Mouse (Mus musculus): ENCODE results near the gene Ccdc85c. TPM values are rescaled to one million over a fixed set of nuclear protein-coding genes. Genes with fewer than 3 reads are reported as not detected.
A peak's percentile ranks its signal among the peaks of the same experiment; 100 is the strongest.

The Ccdc85c gene
- 4.9 and 6.1 TPM in 2 replicates for polyA plus RNA-seq (2015; fragmentation: Nextera tagmentation; extraction: Ambion mirVana)

DNA sequence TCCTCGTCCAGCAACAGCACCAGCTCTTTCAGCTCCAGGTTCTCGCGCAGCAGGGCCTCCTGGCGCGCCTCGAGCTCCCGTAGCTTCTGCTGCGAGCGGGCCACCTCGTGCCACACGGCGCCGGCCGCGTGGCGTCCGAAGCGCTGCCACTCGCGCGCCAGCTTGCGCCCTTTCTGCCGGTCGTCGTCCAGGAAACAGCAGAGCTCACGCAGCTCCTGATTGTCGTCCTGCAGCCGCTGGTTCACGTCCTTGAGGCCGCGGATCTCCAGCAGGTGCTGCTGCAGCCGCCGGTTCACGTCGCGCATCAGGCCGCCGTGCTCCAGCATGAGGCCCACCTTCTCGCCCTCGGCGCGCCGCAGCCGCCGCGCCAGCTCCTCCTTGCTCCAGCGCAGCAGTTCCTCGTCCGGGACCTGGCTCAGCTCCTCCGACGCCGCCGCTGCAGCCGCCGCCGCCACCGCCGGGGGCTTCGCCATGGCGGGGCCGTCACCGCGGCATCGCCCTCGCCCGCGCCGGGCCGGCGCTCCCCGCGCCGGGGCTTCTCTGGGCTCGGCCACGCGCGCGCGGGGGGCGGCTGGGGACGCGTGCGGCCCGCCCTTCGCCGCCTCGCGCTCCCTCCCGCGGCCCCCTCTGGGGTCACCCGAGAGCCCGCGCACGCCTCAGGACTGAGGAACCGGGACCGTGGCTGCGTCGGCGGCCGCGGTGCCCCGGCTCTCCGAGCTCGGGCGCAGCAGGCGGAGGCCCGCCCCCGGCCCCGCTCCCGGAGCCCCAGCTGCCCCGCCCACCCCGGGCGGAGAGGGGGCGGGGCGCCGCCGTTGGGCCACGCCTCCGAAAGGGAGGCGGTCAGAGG is at the start of gene Ccdc85c:
Gene Ccdc85c, minus strand, starts transcription at position 765 of the 847 bp plus-strand sequence.
- Histone ChIP-seq H3K27ac (peak within 1 kb of the TSS; percentile 77), H3K4me2 (peak within 1 kb of the TSS; percentile 83), H3K9ac (peak within 1 kb of the TSS; percentile 73), H3K4me1 (peaks cover 72% of the 10 kb centered on the region), H3K27me3 (peaks cover 11% of the 10 kb centered on the region; the same call in 1 of the 2 replicates), H3K36me3 (no peaks in the 10 kb centered on the region), H3K9me3 (no peaks in the 10 kb centered on the region), H3K4me3 (peak within 1 kb of the TSS; percentile 67)
- ATAC-seq (ENCODE audit: borderline replicate concordance, extremely low read depth, low FRiP score, low TSS enrichment), result no peak
- WGBS, result under 1% methylated on average over 94 of the region's 120 CpGs

- H3K9me3 ChIP-seq, result no peaks in the 10 kb centered on the region
- peaks cover 6% of the 10 kb centered on the region; the same call in 1 of the 2 replicates for H3K4me1 ChIP-seq
- peaks cover 53% of the 10 kb centered on the region for H3K27me3 ChIP-seq
- H3K4me3 ChIP-seq, result no peak overlapping the region
- no peak for ATAC-seq (ENCODE audit: borderline replicate concordance, extremely low read depth, low FRiP score, low TSS enrichment)
- no peak overlapping the region for H3K9ac ChIP-seq
- 24% methylated on average over 8 of the region's 8 CpGs for WGBS
- H3K27ac ChIP-seq, result no peak overlapping the region
- H3K36me3 ChIP-seq, result no peaks in the 10 kb centered on the region
- no peak overlapping the region for H3K4me2 ChIP-seq
Measured at GRCm38 (mm10) chr12:108320096-108320495, 44.9 kb upstream of the Ccdc85c start.

GRCm38 (mm10) chr12:108318499-108318898 is 43.3 kb upstream of the Ccdc85c start:
- ATAC-seq (ENCODE audit: borderline replicate concordance, extremely low read depth, low FRiP score, low TSS enrichment), result peak; percentile 28; the same call in 1 of the 2 replicates
- H3K9ac ChIP-seq, result no peak overlapping the region

DNA sequence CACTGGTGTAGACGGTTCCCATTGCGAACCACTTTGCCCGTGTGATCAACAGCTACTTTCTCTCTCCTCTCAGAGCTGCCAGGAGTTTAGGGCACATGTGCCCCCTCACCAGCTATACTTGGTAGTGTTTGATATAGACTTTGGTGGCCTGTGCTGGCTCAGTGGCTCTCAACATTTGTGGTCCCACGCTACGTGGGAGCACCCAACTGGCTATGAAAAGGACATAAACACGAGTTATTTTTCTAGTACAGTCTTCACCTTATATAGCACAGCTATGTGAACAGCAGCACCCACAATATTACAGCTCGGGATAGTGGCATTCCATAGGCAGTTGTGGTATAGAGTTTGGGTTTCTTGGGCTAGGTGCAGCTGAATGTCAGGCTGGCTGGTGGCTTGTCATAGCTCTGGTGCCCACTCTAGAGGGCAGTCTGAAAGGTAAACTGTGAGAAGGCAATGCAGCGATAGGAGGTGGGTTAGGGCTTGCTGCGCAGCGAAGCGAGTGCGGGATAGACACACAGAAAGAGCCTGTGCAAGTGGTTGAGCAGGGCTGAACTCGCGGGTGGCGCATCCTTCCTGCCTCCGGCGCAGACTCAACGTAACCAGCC is 42.7 kb upstream of the Ccdc85c start:
- whole genome bisulfite sequencing, result 23% methylated on average over 18 of the region's 18 CpGs
- Histone ChIP-seq H3K9me3 (no peaks in the 10 kb centered on the region), H3K36me3 (no peaks in the 10 kb centered on the region), H3K9ac (no peak overlapping the region), H3K4me2 (peak overlapping the region; percentile 21; the same call in 1 of the 2 replicates), H3K4me1 (peaks cover 6% of the 10 kb centered on the region; the same call in 1 of the 2 replicates), H3K27ac (no peak overlapping the region), H3K27me3 (peaks cover 53% of the 10 kb centered on the region), H3K4me3 (no peak overlapping the region; the same call in 1 of the 2 replicates)
- ATAC-seq (ENCODE audit: borderline replicate concordance, extremely low read depth, low FRiP score, low TSS enrichment), result no peak

More at GRCm38 (mm10) chr12:108318499-108318898, 43.3 kb upstream of the Ccdc85c start:
- Histone ChIP-seq H3K4me2 (peak overlapping the region; percentile 21; the same call in 1 of the 2 replicates), H3K27me3 (peaks cover 53% of the 10 kb centered on the region), H3K9me3 (no peaks in the 10 kb centered on the region), H3K4me3 (no peak overlapping the region; the same call in 1 of the 2 replicates), H3K36me3 (no peaks in the 10 kb centered on the region), H3K27ac (no peak overlapping the region), H3K4me1 (peaks cover 6% of the 10 kb centered on the region; the same call in 1 of the 2 replicates)
- WGBS, result 9% methylated on average over 37 of the region's 37 CpGs

DNA sequence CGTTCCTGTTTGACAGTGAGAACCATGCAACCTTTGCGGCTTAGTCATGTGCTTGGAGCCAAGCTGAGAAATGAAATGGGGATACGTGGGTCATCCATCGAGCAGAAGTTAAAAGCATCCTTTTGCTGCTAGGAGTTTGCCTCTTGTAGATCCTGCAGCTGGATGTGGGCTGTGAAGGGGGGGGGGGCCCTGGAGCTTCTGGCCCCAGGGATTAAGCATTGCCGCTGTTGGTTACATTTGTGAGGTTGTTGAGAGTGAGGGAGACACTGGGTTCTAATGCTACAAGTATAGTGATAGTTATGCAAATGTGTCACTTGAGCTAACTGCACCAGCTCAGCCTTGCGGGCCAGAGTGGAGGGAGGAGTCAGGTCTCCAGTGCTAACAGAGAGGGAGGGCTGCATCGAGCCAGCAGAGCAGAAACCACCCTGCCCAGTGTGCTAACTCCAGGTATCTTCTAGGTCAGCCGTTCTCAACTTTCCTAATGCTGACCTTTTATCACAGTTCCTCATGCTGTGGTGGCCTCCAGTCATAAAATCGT is 42.0 kb upstream of the Ccdc85c start:
- Histone ChIP-seq H3K4me1 (peaks cover 6% of the 10 kb centered on the region; the same call in 1 of the 2 replicates), H3K4me2 (no peak overlapping the region), H3K4me3 (no peak overlapping the region), H3K36me3 (no peaks in the 10 kb centered on the region), H3K9me3 (no peaks in the 10 kb centered on the region), H3K9ac (no peak overlapping the region), H3K27ac (no peak overlapping the region), H3K27me3 (peaks cover 53% of the 10 kb centered on the region)
- 18% methylated on average over 9 of the region's 9 CpGs for WGBS
- ATAC-seq (ENCODE audit: borderline replicate concordance, extremely low read depth, low FRiP score, low TSS enrichment), result no peak

DNA sequence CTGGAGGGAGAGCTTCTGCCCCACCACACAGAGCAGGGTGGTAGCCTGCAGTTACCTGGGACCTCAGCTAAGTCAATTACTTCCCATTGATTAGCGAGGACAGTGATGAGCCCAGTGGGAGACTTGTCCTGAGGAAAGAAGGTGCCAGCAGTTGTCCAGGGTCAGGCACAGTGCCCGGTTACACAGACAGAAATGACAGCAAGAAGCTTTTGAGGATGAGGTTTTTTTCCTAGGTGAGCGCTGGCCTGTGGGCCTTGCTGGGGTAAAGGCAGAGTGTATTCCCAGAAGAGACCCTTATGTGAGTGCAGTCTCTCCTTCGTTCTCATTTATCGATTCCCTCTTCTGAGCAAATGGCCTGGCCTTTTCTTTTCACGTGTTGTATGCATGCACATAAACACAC is 41.4 kb upstream of the Ccdc85c start:
- Histone ChIP-seq H3K36me3 (no peaks in the 10 kb centered on the region), H3K27ac (no peak overlapping the region), H3K27me3 (peaks cover 53% of the 10 kb centered on the region), H3K4me2 (no peak overlapping the region), H3K9me3 (no peaks in the 10 kb centered on the region), H3K4me1 (peaks cover 6% of the 10 kb centered on the region; the same call in 1 of the 2 replicates), H3K4me3 (no peak overlapping the region), H3K9ac (no peak overlapping the region)
- 39% methylated on average over 6 of the region's 6 CpGs for WGBS
- no peak for ATAC-seq (ENCODE audit: borderline replicate concordance, extremely low read depth, low FRiP score, low TSS enrichment)

DNA sequence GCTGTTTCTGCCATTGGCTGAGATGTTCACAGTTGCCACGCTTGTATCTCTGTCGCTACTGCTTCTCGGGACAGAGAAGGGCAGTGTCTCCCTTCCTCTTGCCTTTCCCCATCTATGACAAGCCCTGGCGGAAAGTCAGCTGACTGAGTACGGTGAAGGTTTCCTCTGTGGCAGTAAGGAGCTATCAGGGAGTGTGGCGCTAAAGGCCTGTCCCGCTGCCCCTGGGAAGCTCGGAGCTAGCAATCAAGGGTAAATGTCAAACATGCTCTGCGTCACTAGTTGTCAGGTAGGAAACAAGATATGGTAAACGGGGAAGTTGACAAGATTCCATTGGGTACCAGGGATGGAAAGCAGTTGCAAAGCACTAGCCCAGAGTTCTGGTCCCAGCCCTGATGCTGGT is 40.6 kb upstream of the Ccdc85c start:
- Histone ChIP-seq H3K9ac (no peak overlapping the region), H3K9me3 (no peaks in the 10 kb centered on the region), H3K4me1 (peaks cover 6% of the 10 kb centered on the region; the same call in 1 of the 2 replicates), H3K4me2 (no peak overlapping the region), H3K27me3 (peaks cover 53% of the 10 kb centered on the region), H3K27ac (no peak overlapping the region), H3K36me3 (no peaks in the 10 kb centered on the region), H3K4me3 (no peak overlapping the region)
- 40% methylated on average over 10 of the region's 10 CpGs for WGBS
- no peak for ATAC-seq (ENCODE audit: borderline replicate concordance, extremely low read depth, low FRiP score, low TSS enrichment)

DNA sequence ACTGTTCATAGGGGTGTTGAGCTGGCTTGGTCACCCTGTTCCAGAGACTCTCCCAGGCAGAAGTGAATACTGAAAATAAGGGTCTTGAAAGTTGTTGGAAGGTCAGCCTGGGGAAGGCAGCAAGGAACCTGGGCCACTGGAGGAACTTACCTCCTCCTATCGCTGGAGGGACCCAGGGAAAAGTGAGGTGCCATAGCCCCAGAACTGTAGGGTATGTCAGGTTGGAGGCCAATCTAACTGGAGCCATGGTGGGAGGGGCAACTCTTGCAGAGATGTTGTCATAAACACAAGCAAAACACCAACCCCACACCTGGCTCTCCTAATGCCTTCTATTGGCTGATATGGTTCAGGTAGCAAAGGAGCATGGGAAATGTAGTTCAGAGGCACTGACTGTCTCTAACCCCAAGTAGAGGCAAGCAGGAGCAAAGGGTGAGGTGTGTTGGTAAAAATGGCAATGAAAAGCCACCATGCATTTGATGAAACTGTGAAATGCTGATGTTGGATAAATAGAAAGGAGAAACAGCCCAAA is 38.1 kb upstream of the Ccdc85c start:
- Histone ChIP-seq H3K4me2 (no peak overlapping the region), H3K4me1 (peaks cover 10% of the 10 kb centered on the region; the same call in 1 of the 2 replicates), H3K27me3 (peaks cover 28% of the 10 kb centered on the region), H3K9me3 (no peaks in the 10 kb centered on the region), H3K36me3 (no peaks in the 10 kb centered on the region), H3K9ac (no peak overlapping the region), H3K27ac (no peak overlapping the region), H3K4me3 (no peak overlapping the region)
- 76% methylated on average over 1 of the region's 1 CpGs for WGBS
- no peak for ATAC-seq (ENCODE audit: borderline replicate concordance, extremely low read depth, low FRiP score, low TSS enrichment)

DNA sequence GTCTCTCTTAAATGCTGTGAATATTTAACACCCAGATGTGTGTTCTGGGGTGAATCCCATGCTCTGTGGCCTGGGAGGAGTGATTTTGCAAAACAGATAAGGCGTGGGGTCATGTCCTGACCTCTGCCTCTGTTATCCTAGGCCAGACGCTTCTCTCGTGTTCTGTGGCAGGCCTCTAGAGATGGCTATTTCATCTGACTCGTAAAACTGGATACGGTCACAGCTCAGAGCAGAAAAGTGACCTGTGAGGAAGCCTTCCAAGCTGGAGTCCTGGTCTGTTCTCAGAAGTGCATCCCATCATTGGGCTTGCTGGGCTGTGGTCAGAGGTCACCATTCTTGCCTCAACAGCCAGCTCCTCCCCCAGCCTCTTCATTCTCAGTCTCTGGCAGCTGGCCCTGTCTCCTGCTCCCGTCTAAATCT is 37.2 kb upstream of the Ccdc85c start:
- peaks cover 10% of the 10 kb centered on the region; the same call in 1 of the 2 replicates for H3K4me1 ChIP-seq
- 39% methylated on average over 6 of the region's 6 CpGs for WGBS
- no peak overlapping the region for H3K9ac ChIP-seq
- H3K4me3 ChIP-seq, result no peak overlapping the region
- no peaks in the 10 kb centered on the region for H3K9me3 ChIP-seq
- peak; percentile 40 for ATAC-seq (ENCODE audit: borderline replicate concordance, extremely low read depth, low FRiP score, low TSS enrichment)
- H3K4me2 ChIP-seq, result no peak overlapping the region
- peaks cover 19% of the 10 kb centered on the region for H3K27me3 ChIP-seq
- no peaks in the 10 kb centered on the region for H3K36me3 ChIP-seq
- no peak overlapping the region for H3K27ac ChIP-seq

GRCm38 (mm10) chr12:108311741-108312290 is 36.6 kb upstream of the Ccdc85c start:
- no peak for ATAC-seq (ENCODE audit: borderline replicate concordance, extremely low read depth, low FRiP score, low TSS enrichment)
- 82% methylated on average over 27 of the region's 27 CpGs for WGBS
- H3K27me3 ChIP-seq, result peaks cover 13% of the 10 kb centered on the region

GRCm38 (mm10) chr12:108310456-108311027 is 35.3 kb upstream of the Ccdc85c start:
- H3K27ac ChIP-seq, result no peak overlapping the region
- WGBS, result 70% methylated on average over 7 of the region's 7 CpGs
- peaks cover 10% of the 10 kb centered on the region for H3K27me3 ChIP-seq
- no peak overlapping the region for H3K4me3 ChIP-seq
- no peak for ATAC-seq (ENCODE audit: borderline replicate concordance, extremely low read depth, low FRiP score, low TSS enrichment)
- H3K9ac ChIP-seq, result no peak overlapping the region
- H3K9me3 ChIP-seq, result no peaks in the 10 kb centered on the region
- peaks cover 21% of the 10 kb centered on the region for H3K4me1 ChIP-seq
- no peaks in the 10 kb centered on the region for H3K36me3 ChIP-seq
- H3K4me2 ChIP-seq, result no peak overlapping the region

More at GRCm38 (mm10) chr12:108311741-108312290, 36.6 kb upstream of the Ccdc85c start:
- H3K9me3 ChIP-seq, result no peaks in the 10 kb centered on the region
- peaks cover 14% of the 10 kb centered on the region; the same call in 1 of the 2 replicates for H3K4me1 ChIP-seq
- H3K4me3 ChIP-seq, result no peak overlapping the region
- H3K4me2 ChIP-seq, result no peak overlapping the region
- no peak overlapping the region for H3K27ac ChIP-seq
- no peak overlapping the region for H3K9ac ChIP-seq
- no peaks in the 10 kb centered on the region for H3K36me3 ChIP-seq

Measured in lung, embryonic 15.5 days (tissue).